Comparison of ENCODE assay signal across 10 mouse cellular contexts in genomic region chr15:101143494-101143893, GRCm38 (mm10). TPM values are rescaled to one million over a fixed set of nuclear protein-coding genes. Genes with fewer than 3 reads are reported as not detected.
A peak's percentile ranks its signal among the peaks of the same experiment; 100 is the strongest.
DNase-seq lines count a peak whose midpoint lies in the region; ATAC-seq and TF ChIP-seq lines count a peak whose summit lies in the region.
"Had no signal": no experiment of that assay in that cellular context is flagged by ENCODE, and none has a peak within 500 bp of the region (broad histone marks: within the 10 kb centered on the region; RNA-seq: fewer than 3 reads in every experiment).

No protein-coding gene starts in this region.

- H3K27ac ChIP-seq in forebrain, embryonic 14.5 days (ENCODE audit: low read depth, low read length), result no peak overlapping the region
- H3K27ac ChIP-seq in forebrain, postnatal 0 days (ENCODE audit: low read depth, low read length), result no peak overlapping the region
- H3K27ac ChIP-seq in heart, embryonic 15.5 days, result peak overlapping the region; percentile 71
- H3K27ac ChIP-seq in limb, embryonic 10.5 days, result peak overlapping the region; percentile 73
- H3K27ac ChIP-seq: midbrain, embryonic 12.5 days had no signal

- DNase-seq in forebrain, embryonic 14.5 days (ENCODE audit: low spot score), result peak; percentile 50
- DNase-seq in forebrain, postnatal 0 days, result no peak
- peak; percentile 66 to 69 for DNase-seq in urinary bladder, postnatal 4 days (ENCODE audit: low spot score in 2 of 2)
- DNase-seq in urinary bladder, adult 18-20 months (ENCODE audit: low spot score in 2 of 2), result no peak
- DNase-seq in limb, embryonic 10.5 days (ENCODE audit: low spot score), result peak; percentile 68
- no peak for DNase-seq in spleen, postnatal 14 days (ENCODE audit: low spot score in 2 of 2)
- no peak for DNase-seq in thymus, postnatal 10 days (ENCODE audit: low spot score in 2 of 2)

- H3K36me3 ChIP-seq in forebrain, embryonic 14.5 days (ENCODE audit: control insufficient read depth, insufficient read depth, low read length), result no peaks in the 10 kb centered on the region
- no peaks in the 10 kb centered on the region for H3K36me3 ChIP-seq in forebrain, postnatal 0 days (ENCODE audit: insufficient read depth)
- H3K36me3 ChIP-seq in heart, embryonic 15.5 days, result no peaks in the 10 kb centered on the region
- H3K36me3 ChIP-seq in limb, embryonic 10.5 days, result no peaks in the 10 kb centered on the region
- H3K36me3 ChIP-seq: midbrain, embryonic 12.5 days had no signal

- ATAC-seq in forebrain, embryonic 14.5 days, result no peak
- ATAC-seq in forebrain, postnatal 0 days, result no peak
- peak; percentile 55 for ATAC-seq in heart, embryonic 15.5 days (replicated peaks; ENCODE audit: insufficient number of reproducible peaks, insufficient read depth, low FRiP score, low read depth)

- H3K27me3 ChIP-seq in forebrain, embryonic 14.5 days (replicated peaks; ENCODE audit: control insufficient read depth, insufficient read depth, low read length), result no peaks in the 10 kb centered on the region
- H3K27me3 ChIP-seq in forebrain, postnatal 0 days (ENCODE audit: insufficient read depth, low read length), result no peaks in the 10 kb centered on the region
- no peaks in the 10 kb centered on the region for H3K27me3 ChIP-seq in heart, embryonic 15.5 days
- H3K27me3 ChIP-seq in limb, embryonic 10.5 days (ENCODE audit: low read depth, poor library complexity, severe bottlenecking), result peaks cover 3% of the 10 kb centered on the region; the same call in 1 of the 2 replicates

- H3K4me1 ChIP-seq in forebrain, embryonic 14.5 days (ENCODE audit: control insufficient read depth, insufficient read depth, low read length), result peaks cover 18% of the 10 kb centered on the region
- H3K4me1 ChIP-seq in forebrain, postnatal 0 days (ENCODE audit: insufficient read depth), result 0 out of 2 replicates have a peak, but pooled peaks cover 14% of the 10 kb centered on the region
- H3K4me1 ChIP-seq in heart, embryonic 15.5 days (replicated peaks), result peaks cover 85% of the 10 kb centered on the region
- H3K4me1 ChIP-seq in limb, embryonic 10.5 days, result peaks cover 84% of the 10 kb centered on the region

- no peak overlapping the region for H3K4me3 ChIP-seq in forebrain, embryonic 14.5 days (ENCODE audit: low read depth, low read length)
- H3K4me3 ChIP-seq in forebrain, postnatal 0 days (ENCODE audit: low read depth, low read length), result no peak overlapping the region
- no peak overlapping the region for H3K4me3 ChIP-seq in heart, embryonic 15.5 days
- H3K4me3 ChIP-seq in limb, embryonic 10.5 days, result peak overlapping the region; percentile 29
- H3K4me3 ChIP-seq: midbrain, embryonic 12.5 days had no signal

- no peak overlapping the region for H3K4me2 ChIP-seq in forebrain, embryonic 14.5 days (ENCODE audit: low read length)
- H3K4me2 ChIP-seq in forebrain, postnatal 0 days (ENCODE audit: low read depth), result no peak overlapping the region
- H3K4me2 ChIP-seq in heart, embryonic 15.5 days, result peak overlapping the region; percentile 33
- H3K4me2 ChIP-seq: midbrain, embryonic 12.5 days had no signal

- no peak for TF ChIP-seq CTCF in forebrain, postnatal 0 days (IDR thresholded peaks at IDR 0.05; ENCODE audit: low read depth)

- 17% methylated on average over 8 of the region's 8 CpGs for WGBS in forebrain, embryonic 14.5 days
- 20% methylated on average over 8 of the region's 8 CpGs for WGBS in forebrain, postnatal 0 days
- 14% methylated on average over 8 of the region's 8 CpGs for WGBS in heart, embryonic 15.5 days
- 18% methylated on average over 8 of the region's 8 CpGs for WGBS in limb, embryonic 10.5 days

- no peaks in the 10 kb centered on the region for H3K9me3 ChIP-seq in forebrain, embryonic 14.5 days (replicated peaks; ENCODE audit: control insufficient read depth, low read length)
- no peaks in the 10 kb centered on the region for H3K9me3 ChIP-seq in forebrain, postnatal 0 days (ENCODE audit: low read length)
- no peaks in the 10 kb centered on the region for H3K9me3 ChIP-seq in heart, embryonic 15.5 days (replicated peaks)
- no peaks in the 10 kb centered on the region for H3K9me3 ChIP-seq in limb, embryonic 10.5 days (replicated peaks)
- H3K9me3 ChIP-seq: midbrain, embryonic 12.5 days had no signal

- H3K9ac ChIP-seq in forebrain, embryonic 14.5 days (ENCODE audit: low read length), result peak overlapping the region; percentile 25; the same call in 1 of the 2 replicates
- no peak overlapping the region for H3K9ac ChIP-seq in forebrain, postnatal 0 days
- H3K9ac ChIP-seq in heart, embryonic 15.5 days, result peak overlapping the region; percentile 42; the same call in 1 of the 2 replicates
- H3K9ac ChIP-seq: midbrain, embryonic 12.5 days had no signal

RNA-seq across cellular contexts. Expression of gene Acvrl1, which starts 15.2 kb away (rescaled TPM):
- 4.1 and 4.2 TPM in 2 replicates for polyA plus RNA-seq in forebrain, embryonic 14.5 days (2014; fragmentation: Nextera tagmentation; extraction: Ambion mirVana)
- 8.7 and 10.7 TPM in 2 replicates for total RNA-seq in forebrain, postnatal 0 days (2014; rRNA removed)
- polyA plus RNA-seq in forebrain, postnatal 0 days (2015; fragmentation: Nextera tagmentation; extraction: Ambion mirVana), result 5.8 and 6.0 TPM in 2 replicates
- polyA plus RNA-seq in heart, embryonic 15.5 days (2015; fragmentation: Nextera tagmentation; extraction: Ambion mirVana), result 13.1 and 17.1 TPM in 2 replicates
- 7.2 and 8.3 TPM in 2 replicates for polyA plus RNA-seq in limb, embryonic 10.5 days (2016; fragmentation: Nextera tagmentation; extraction: Ambion mirVana)

RNA-seq across cellular contexts. Expression of gene Ankrd33, which starts 27.9 kb away (rescaled TPM):
- not detected in 2 replicates for polyA plus RNA-seq in forebrain, embryonic 14.5 days (2014; fragmentation: Nextera tagmentation; extraction: Ambion mirVana)
- total RNA-seq in forebrain, postnatal 0 days (2014; rRNA removed), result not detected in 2 replicates
- not detected in 2 replicates for polyA plus RNA-seq in forebrain, postnatal 0 days (2015; fragmentation: Nextera tagmentation; extraction: Ambion mirVana)
- polyA plus RNA-seq in heart, embryonic 15.5 days (2015; fragmentation: Nextera tagmentation; extraction: Ambion mirVana), result not detected in 2 replicates
- not detected in 2 replicates for polyA plus RNA-seq in limb, embryonic 10.5 days (2016; fragmentation: Nextera tagmentation; extraction: Ambion mirVana)
- polyA plus RNA-seq: frontal cortex, adult 2 months; midbrain, embryonic 12.5 days had no signal

RNA-seq across cellular contexts. Expression of gene Acvr1b, which starts 30.4 kb away (rescaled TPM):
- polyA plus RNA-seq in forebrain, embryonic 14.5 days (2014; fragmentation: Nextera tagmentation; extraction: Ambion mirVana), result 24.7 and 33.5 TPM in 2 replicates
- total RNA-seq in forebrain, postnatal 0 days (2014; rRNA removed), result 74.2 and 80.4 TPM in 2 replicates
- polyA plus RNA-seq in forebrain, postnatal 0 days (2015; fragmentation: Nextera tagmentation; extraction: Ambion mirVana), result 13.2 and 17.4 TPM in 2 replicates
- polyA plus RNA-seq in heart, embryonic 15.5 days (2015; fragmentation: Nextera tagmentation; extraction: Ambion mirVana), result 5.8 and 6.9 TPM in 2 replicates
- polyA plus RNA-seq in limb, embryonic 10.5 days (2016; fragmentation: Nextera tagmentation; extraction: Ambion mirVana), result 5.0 and 5.7 TPM in 2 replicates

Comparison
In these comparisons a context has a peak if more than half of its experiments do, and no peak if none do; other contexts are left out.
1. DNase-seq: peak in forebrain, embryonic 14.5 days (single experiment), urinary bladder, postnatal 4 days (2 of 2) and limb, embryonic 10.5 days (single experiment); none in forebrain, postnatal 0 days (single experiment), urinary bladder, adult 18-20 months (0 of 2), spleen, postnatal 14 days (0 of 2) and thymus, postnatal 10 days (0 of 2).
2. H3K27ac ChIP-seq: peak in heart, embryonic 15.5 days (single experiment) and limb, embryonic 10.5 days (single experiment); none in forebrain, embryonic 14.5 days (single experiment) and forebrain, postnatal 0 days (single experiment).